In genomic region chr11:120634810-120635209, GRCm38 (mm10) we compare ENCODE assay signal across 31 mouse cellular contexts. TPM values are rescaled to one million over a fixed set of nuclear protein-coding genes. Genes with fewer than 3 reads are reported as not detected.
DNase-seq lines count a peak whose midpoint lies in the region; ATAC-seq and TF ChIP-seq lines count a peak whose summit lies in the region.
"Had no signal": no experiment of that assay in that cellular context is flagged by ENCODE, and none has a peak within 500 bp of the region (broad histone marks: within the 10 kb centered on the region; RNA-seq: fewer than 3 reads in every experiment).

No protein-coding gene starts in this region.

- intact Hi-C loops in heart, postnatal 36 days (cut with DNase I) = no loop called here

- no peaks in the 10 kb centered on the region for H3K27me3 ChIP-seq in heart, embryonic 13.5 days (replicated peaks)
- peaks cover 3% of the 10 kb centered on the region; the same call in 1 of the 2 replicates for H3K27me3 ChIP-seq in liver, embryonic 13.5 days
- H3K27me3 ChIP-seq: forebrain, embryonic 12.5 days; hindbrain, embryonic 15.5 days; lung, embryonic 15.5 days; neural tube, embryonic 12.5 days had no signal

- WGBS in heart, embryonic 13.5 days = 82% methylated on average over 5 of the region's 5 CpGs
- 84% methylated on average over 5 of the region's 5 CpGs for WGBS in liver, embryonic 13.5 days (ENCODE audit: insufficient replicate concordance)

- no peaks in the 10 kb centered on the region for H3K36me3 ChIP-seq in heart, embryonic 13.5 days
- H3K36me3 ChIP-seq in ES-E14 (ENCODE audit: control insufficient read depth, insufficient read depth, low read length, poor library complexity, severe bottlenecking) = peaks cover 3% of the 10 kb centered on the region; the same call in 1 of the 2 replicates
- H3K36me3 ChIP-seq in liver, embryonic 13.5 days = no peaks in the 10 kb centered on the region
- H3K36me3 ChIP-seq: forebrain, embryonic 12.5 days; heart, embryonic 10.5 days; hindbrain, embryonic 15.5 days; lung, embryonic 15.5 days; neural tube, embryonic 12.5 days had no signal

- no peaks in the 10 kb centered on the region for H3K9me3 ChIP-seq in heart, embryonic 13.5 days
- no peaks in the 10 kb centered on the region for H3K9me3 ChIP-seq in ES-E14 (ENCODE audit: control insufficient read depth, insufficient read depth, low read depth, low read length)
- H3K9me3 ChIP-seq in liver, embryonic 13.5 days (replicated peaks) = no peaks in the 10 kb centered on the region
- H3K9me3 ChIP-seq: forebrain, embryonic 12.5 days; heart, embryonic 10.5 days; hindbrain, embryonic 15.5 days; lung, embryonic 15.5 days; midbrain, embryonic 10.5 days; neural tube, embryonic 12.5 days had no signal

- DNase-seq in heart, postnatal 36 days = no peak
- peak; percentile 48 for DNase-seq in A20 (ENCODE audit: low read depth, low spot score)
- DNase-seq in ES-E14 (ENCODE audit: low read depth, low spot score) = no peak
- no peak for DNase-seq in liver, embryonic 13.5 days
- no peak for DNase-seq in T-cell, adult 2 months (ENCODE audit: low spot score)
- DNase-seq in thymus, postnatal 10 days (ENCODE audit: low spot score in 2 of 2) = no peak
- DNase-seq in urinary bladder, adult 2 months (ENCODE audit: low spot score) = no peak
- DNase-seq: adrenal gland, adult 8-10 months; cerebellum, adult 8-10 months; cerebellum, postnatal 36 days; gastrocnemius, postnatal 14 days; heart, postnatal 4 days; kidney, adult 11 months; kidney, postnatal 14 days; layer of hippocampus, adult 9-11 months; thymus, postnatal 14 days had no signal

- H3K9ac ChIP-seq in heart, embryonic 13.5 days = no peak overlapping the region
- no peak overlapping the region; the same call in 1 of the 2 replicates for H3K9ac ChIP-seq in ES-E14 (ENCODE audit: insufficient read depth, low read depth, low read length, poor library complexity, severe bottlenecking)
- H3K9ac ChIP-seq in liver, embryonic 13.5 days = 0 out of 2 replicates have a peak overlapping the region, but pooled peaks have one; percentile 99
- H3K9ac ChIP-seq: forebrain, embryonic 12.5 days; hindbrain, embryonic 15.5 days; lung, embryonic 15.5 days; neural tube, embryonic 12.5 days had no signal

- no peak for ATAC-seq in heart, embryonic 13.5 days (ENCODE audit: extremely low read depth, insufficient number of reproducible peaks, low FRiP score, low TSS enrichment)
- no peak for ATAC-seq in liver, embryonic 13.5 days (ENCODE audit: low read depth)
- ATAC-seq: CD4-positive, CD25-positive, alpha-beta regulatory T cell, adult 4 months; inflammation-experienced regulatory T-cells, adult 6 months had no signal

- peak overlapping the region; percentile 76; the same call in 1 of the 2 replicates for H3K4me2 ChIP-seq in heart, embryonic 13.5 days
- peak overlapping the region; percentile 85 for H3K4me2 ChIP-seq in liver, embryonic 13.5 days

- peaks cover 33% of the 10 kb centered on the region for H3K4me1 ChIP-seq in heart, embryonic 13.5 days
- peaks cover 4 to 23% of the 10 kb centered on the region in 2 experiments for H3K4me1 ChIP-seq in ES-E14 (ENCODE audit: control insufficient read depth in 2 of 2, insufficient read depth in 2 of 2, low read length in 2 of 2, poor library complexity in 1 of 2)
- peaks cover 47% of the 10 kb centered on the region for H3K4me1 ChIP-seq in liver, embryonic 13.5 days (replicated peaks)

- H3K4me3 ChIP-seq in heart, embryonic 13.5 days = peak overlapping the region; percentile 93
- H3K4me3 ChIP-seq in ES-E14 (ENCODE audit: insufficient read depth in 1 of 2, low read depth in 1 of 2, low read length in 2 of 2, poor library complexity in 1 of 2, severe bottlenecking in 1 of 2) = peak overlapping the region; percentile 80 to 97; a peak in 3 of 4 replicates
- peak overlapping the region; percentile 91; the same call in 1 of the 2 replicates for H3K4me3 ChIP-seq in liver, embryonic 13.5 days (replicated peaks)
- H3K4me3 ChIP-seq: neural tube, embryonic 12.5 days had no signal

- H3K27ac ChIP-seq in heart, embryonic 13.5 days (replicated peaks) = no peak overlapping the region
- H3K27ac ChIP-seq in ES-E14 (ENCODE audit: insufficient read depth, low read depth, low read length, poor library complexity, severe bottlenecking) = no peak overlapping the region
- H3K27ac ChIP-seq in liver, embryonic 13.5 days = peak overlapping the region; percentile 100; the same call in 1 of the 2 replicates
- H3K27ac ChIP-seq: forebrain, embryonic 12.5 days; heart, embryonic 10.5 days; hindbrain, embryonic 15.5 days; lung, embryonic 15.5 days; neural tube, embryonic 12.5 days had no signal

- in situ Hi-C loops in ES-E14 (cut with MboI; ENCODE audit: low sequenced_read_pairs in 2 of 2, unreplicated experiment in 2 of 2) = no loop called here

TF ChIP-seq in ES-E14, 5 proteins besides CTCF, POLR2A, EP300 and RAD21:
- TF ChIP-seq HCFC1 (IDR thresholded peaks at IDR 0.05; ENCODE audit: borderline replicate concordance, insufficient read depth, low read length) (no peak), ZC3H11A (IDR thresholded peaks at IDR 0.05; ENCODE audit: borderline replicate concordance, low read depth, low read length) (no peak), MAFK (IDR thresholded peaks at IDR 0.05; ENCODE audit: insufficient read depth, low read depth, low read length) (no peak), CHD2 (IDR thresholded peaks at IDR 0.05; ENCODE audit: low read depth, low read length) (no peak), ZNF384 (IDR thresholded peaks at IDR 0.05; ENCODE audit: low read depth, low read length) (no peak)

RNA-seq across cellular contexts. Expression of gene Mafg, which starts 1.4 kb away (rescaled TPM):
- 18.1 and 19.9 TPM in 2 replicates for polyA plus RNA-seq in heart, embryonic 13.5 days (2015; fragmentation: Nextera tagmentation; extraction: Ambion mirVana)
- 10 to 100 TPM; 39.3 to 43.8 TPM for total RNA-seq in heart, postnatal 36 days (2021)
- total RNA-seq in ES-E14 (2012; rRNA removed) = 42.6 and 48.4 TPM in 2 replicates
- polyA plus RNA-seq in liver, embryonic 13.5 days (2015; fragmentation: Nextera tagmentation; extraction: Ambion mirVana) = 39.8 and 40.0 TPM in 2 replicates
- 50.1 and 62.5 TPM in 2 replicates for polyA plus RNA-seq in urinary bladder, adult 2 months (2012; rRNA removed)

RNA-seq across cellular contexts. Expression of gene Pycr1, which starts 8.8 kb away (rescaled TPM):
- polyA plus RNA-seq in heart, embryonic 13.5 days (2015; fragmentation: Nextera tagmentation; extraction: Ambion mirVana) = 22.2 and 23.5 TPM in 2 replicates
- total RNA-seq in heart, postnatal 36 days (2021) = 1 to 10 TPM; 1.2 to 1.3 TPM
- 19.0 and 19.6 TPM in 2 replicates for total RNA-seq in ES-E14 (2012; rRNA removed)
- 6.0 and 6.9 TPM in 2 replicates for polyA plus RNA-seq in liver, embryonic 13.5 days (2015; fragmentation: Nextera tagmentation; extraction: Ambion mirVana)
- 15.5 and 18.5 TPM in 2 replicates for polyA plus RNA-seq in urinary bladder, adult 2 months (2012; rRNA removed)

RNA-seq across cellular contexts. Expression of gene Sirt7, which starts 9.8 kb away (rescaled TPM):
- 17.7 and 20.4 TPM in 2 replicates for polyA plus RNA-seq in heart, embryonic 13.5 days (2015; fragmentation: Nextera tagmentation; extraction: Ambion mirVana)
- total RNA-seq in heart, postnatal 36 days (2021) = 10 to 100 TPM; 10.0 to 10.1 TPM
- total RNA-seq in ES-E14 (2012; rRNA removed) = 29.4 and 33.2 TPM in 2 replicates
- 33.8 and 34.3 TPM in 2 replicates for polyA plus RNA-seq in liver, embryonic 13.5 days (2015; fragmentation: Nextera tagmentation; extraction: Ambion mirVana)
- 78.6 and 107 TPM in 2 replicates for polyA plus RNA-seq in urinary bladder, adult 2 months (2012; rRNA removed)

RNA-seq across cellular contexts. Expression of gene Myadml2, which starts 13.1 kb away (rescaled TPM):
- polyA plus RNA-seq in heart, embryonic 13.5 days (2015; fragmentation: Nextera tagmentation; extraction: Ambion mirVana) = 13.0 and 13.9 TPM in 2 replicates
- total RNA-seq in heart, postnatal 36 days (2021) = 10 to 100 TPM; 76.1 to 78.1 TPM
- total RNA-seq in ES-E14 (2012; rRNA removed) = 0.63 TPM in 1 of 2 replicates, not detected in the other
- 0.23 TPM in 1 of 2 replicates, not detected in the other for polyA plus RNA-seq in liver, embryonic 13.5 days (2015; fragmentation: Nextera tagmentation; extraction: Ambion mirVana)
- polyA plus RNA-seq in urinary bladder, adult 2 months (2012; rRNA removed) = 0.07 and 0.21 TPM in 2 replicates
- total RNA-seq: G1E; liver, adult 2 months had no signal
- polyA plus RNA-seq: CD4-positive, CD25-positive, alpha-beta regulatory T cell, adult 4 months; embryonic facial prominence, embryonic 11.5 days; forebrain, embryonic 12.5 days; G1E; inflammation-experienced regulatory T-cells, adult 6 months; kidney, embryonic 14.5 days; limb, embryonic 11.5 days; liver, adult 2 months; midbrain, embryonic 10.5 days; stomach, embryonic 14.5 days had no signal

RNA-seq across cellular contexts. Expression of gene Pcyt2, which starts 17.1 kb away (rescaled TPM):
- polyA plus RNA-seq in heart, embryonic 13.5 days (2015; fragmentation: Nextera tagmentation; extraction: Ambion mirVana) = 71.8 and 90.4 TPM in 2 replicates
- total RNA-seq in heart, postnatal 36 days (2021) = 10 to 100 TPM; 48.2 to 54.6 TPM
- 88.6 and 188 TPM in 2 replicates for total RNA-seq in ES-E14 (2012; rRNA removed)
- 114 and 116 TPM in 2 replicates for polyA plus RNA-seq in liver, embryonic 13.5 days (2015; fragmentation: Nextera tagmentation; extraction: Ambion mirVana)
- polyA plus RNA-seq in urinary bladder, adult 2 months (2012; rRNA removed) = 87.2 and 120 TPM in 2 replicates
